Mouse (Mus musculus) cerebellum, adult (tissue): Measurements from ENCODE around the gene Cstad.
A peak's percentile ranks its signal among the peaks of the same experiment; 100 is the strongest.

Experiments
- ATAC-seq: cut with Nextera tagmentation; 2 replicates; pipeline ENCODE4 v1.9.2; 2017; ENCODE audit warnings: mild to moderate bottlenecking, moderate library complexity, mixed read lengths; ENCODE audit not compliant: insufficient number of reproducible peaks, low FRiP score, low TSS enrichment

Cstad gene

GRCm38 (mm10) chr2:30656711-30657555 lies 62.1 kb downstream of the Cstad start:
- no peak for ATAC-seq

GRCm38 (mm10) chr2:30657674-30658479 lies 63.0 kb downstream of the Cstad start:
- ATAC-seq: peak; percentile 13; the same call in 1 of the 2 replicates

- ATAC-seq: peak; percentile 67
These were observed 63.6 kb downstream of the Cstad start for GRCm38 (mm10) chr2:30658480-30658843.
